16 mouse cellular contexts compared by ENCODE assay signal in genomic region chr4:154224970-154225309, GRCm38 (mm10). TPM values are rescaled to one million over a fixed set of nuclear protein-coding genes. Genes with fewer than 3 reads are reported as not detected.
DNase-seq lines count a peak whose midpoint lies in the region; ATAC-seq and TF ChIP-seq lines count a peak whose summit lies in the region.
"Had no signal": no experiment of that assay in that cellular context is flagged by ENCODE, and none has a peak within 500 bp of the region (broad histone marks: within the 10 kb centered on the region; RNA-seq: fewer than 3 reads in every experiment).

No protein-coding gene starts in this region.

- no peaks in the 10 kb centered on the region for H3K9me3 ChIP-seq in hindbrain, embryonic 10.5 days
- H3K9me3 ChIP-seq in hindbrain, embryonic 13.5 days = no peaks in the 10 kb centered on the region
- no peaks in the 10 kb centered on the region for H3K9me3 ChIP-seq in embryonic facial prominence, embryonic 10.5 days
- H3K9me3 ChIP-seq in embryonic facial prominence, embryonic 14.5 days (ENCODE audit: control insufficient read depth, low read length) = no peaks in the 10 kb centered on the region
- H3K9me3 ChIP-seq in limb, embryonic 14.5 days (ENCODE audit: control insufficient read depth, low read length) = no peaks in the 10 kb centered on the region

- ATAC-seq in hindbrain, embryonic 13.5 days (ENCODE audit: low FRiP score) = no peak
- peak; percentile 7; the same call in 1 of the 2 replicates for ATAC-seq in embryonic facial prominence, embryonic 14.5 days (ENCODE audit: low read depth)
- no peak for ATAC-seq in limb, embryonic 14.5 days (ENCODE audit: low FRiP score, low read depth)
- ATAC-seq: activated CD4-positive, CD25-positive, alpha-beta regulatory T cell, adult 4 months; intestine, postnatal 0 days had no signal

- H3K4me3 ChIP-seq in hindbrain, embryonic 10.5 days = no peak overlapping the region
- no peak overlapping the region for H3K4me3 ChIP-seq in hindbrain, embryonic 13.5 days
- H3K4me3 ChIP-seq in embryonic facial prominence, embryonic 10.5 days = no peak overlapping the region
- H3K4me3 ChIP-seq in embryonic facial prominence, embryonic 14.5 days (ENCODE audit: low read depth, low read length) = no peak overlapping the region
- H3K4me3 ChIP-seq in limb, embryonic 14.5 days (replicated peaks; ENCODE audit: low read length) = no peak overlapping the region

- no peak overlapping the region for H3K4me2 ChIP-seq in hindbrain, embryonic 13.5 days
- H3K4me2 ChIP-seq in embryonic facial prominence, embryonic 14.5 days (ENCODE audit: low read depth, low read length) = peak overlapping the region; percentile 14; the same call in 1 of the 2 replicates
- no peak overlapping the region for H3K4me2 ChIP-seq in limb, embryonic 14.5 days (replicated peaks; ENCODE audit: low read depth, low read length, severe bottlenecking)
- H3K4me2 ChIP-seq: liver, embryonic 11.5 days had no signal

- 58% methylated on average over 9 of the region's 9 CpGs for WGBS in hindbrain, embryonic 10.5 days
- 49% methylated on average over 9 of the region's 9 CpGs for WGBS in hindbrain, embryonic 13.5 days
- 41% methylated on average over 9 of the region's 9 CpGs for WGBS in embryonic facial prominence, embryonic 10.5 days
- 13% methylated on average over 9 of the region's 9 CpGs for WGBS in embryonic facial prominence, embryonic 14.5 days
- 24% methylated on average over 9 of the region's 9 CpGs for WGBS in limb, embryonic 14.5 days

- no peak overlapping the region for H3K9ac ChIP-seq in hindbrain, embryonic 13.5 days
- H3K9ac ChIP-seq in embryonic facial prominence, embryonic 14.5 days (ENCODE audit: low read depth, low read length) = no peak overlapping the region
- no peak overlapping the region for H3K9ac ChIP-seq in limb, embryonic 14.5 days (ENCODE audit: low read depth, low read length, severe bottlenecking)

- no peaks in the 10 kb centered on the region for H3K27me3 ChIP-seq in hindbrain, embryonic 10.5 days (ENCODE audit: insufficient read depth, poor library complexity, severe bottlenecking)
- no peaks in the 10 kb centered on the region for H3K27me3 ChIP-seq in hindbrain, embryonic 13.5 days
- H3K27me3 ChIP-seq in embryonic facial prominence, embryonic 10.5 days (replicated peaks; ENCODE audit: low read depth, poor library complexity, severe bottlenecking) = no peaks in the 10 kb centered on the region
- H3K27me3 ChIP-seq in embryonic facial prominence, embryonic 14.5 days (replicated peaks; ENCODE audit: control insufficient read depth, insufficient read depth, low read length) = no peaks in the 10 kb centered on the region
- H3K27me3 ChIP-seq in limb, embryonic 14.5 days (ENCODE audit: control insufficient read depth, insufficient read depth, low read length) = no peaks in the 10 kb centered on the region

- H3K36me3 ChIP-seq in hindbrain, embryonic 10.5 days = no peaks in the 10 kb centered on the region
- no peaks in the 10 kb centered on the region for H3K36me3 ChIP-seq in hindbrain, embryonic 13.5 days
- peaks cover 19% of the 10 kb centered on the region for H3K36me3 ChIP-seq in embryonic facial prominence, embryonic 10.5 days (replicated peaks)
- no peaks in the 10 kb centered on the region for H3K36me3 ChIP-seq in embryonic facial prominence, embryonic 14.5 days (ENCODE audit: control insufficient read depth, insufficient read depth, low read length)
- H3K36me3 ChIP-seq in limb, embryonic 14.5 days (ENCODE audit: control insufficient read depth, insufficient read depth, low read length) = no peaks in the 10 kb centered on the region

- H3K4me1 ChIP-seq in hindbrain, embryonic 10.5 days (replicated peaks) = peaks cover 50% of the 10 kb centered on the region
- H3K4me1 ChIP-seq in hindbrain, embryonic 13.5 days (replicated peaks) = peaks cover 32% of the 10 kb centered on the region
- peaks cover 60% of the 10 kb centered on the region for H3K4me1 ChIP-seq in embryonic facial prominence, embryonic 10.5 days
- peaks cover 55% of the 10 kb centered on the region for H3K4me1 ChIP-seq in embryonic facial prominence, embryonic 14.5 days (ENCODE audit: control insufficient read depth, insufficient read depth, low read length)
- peaks cover 49% of the 10 kb centered on the region for H3K4me1 ChIP-seq in limb, embryonic 14.5 days (ENCODE audit: control insufficient read depth, insufficient read depth, low read length)

- no peak for DNase-seq in hindbrain, embryonic 10.5 days (ENCODE audit: low spot score)
- DNase-seq in embryonic facial prominence, embryonic 10.5 days (ENCODE audit: low spot score) = no peak
- DNase-seq in embryonic facial prominence, embryonic 14.5 days (ENCODE audit: low spot score) = no peak
- DNase-seq in limb, embryonic 14.5 days (ENCODE audit: low spot score) = no peak
- DNase-seq in ovary, adult 18-20 months (ENCODE audit: low spot score) = no peak
- DNase-seq in kidney, adult 8-10 months = no peak
- no peak for DNase-seq in layer of hippocampus, adult 11-12 months (ENCODE audit: low spot score)
- DNase-seq: cerebellum, adult 9-11 months; gastrocnemius, postnatal 25 days; lung, adult 2 months; lung, postnatal 36 days had no signal

- no peak for TF ChIP-seq POLR2A in limb, embryonic 14.5 days (IDR thresholded peaks at IDR 0.05; ENCODE audit: borderline replicate concordance, extremely low read depth, insufficient read depth, insufficient read length)

- H3K27ac ChIP-seq in hindbrain, embryonic 10.5 days = peak overlapping the region; percentile 70
- no peak overlapping the region for H3K27ac ChIP-seq in hindbrain, embryonic 13.5 days
- H3K27ac ChIP-seq in embryonic facial prominence, embryonic 10.5 days (replicated peaks) = peak overlapping the region; percentile 72
- peak overlapping the region; percentile 89 for H3K27ac ChIP-seq in embryonic facial prominence, embryonic 14.5 days (replicated peaks; ENCODE audit: low read depth, low read length)
- peak overlapping the region; percentile 73 for H3K27ac ChIP-seq in limb, embryonic 14.5 days (replicated peaks; ENCODE audit: low read depth, low read length)
- H3K27ac ChIP-seq: kidney, postnatal 0 days had no signal

RNA-seq across cellular contexts. Expression of gene Megf6, which starts 54.4 kb away (rescaled TPM):
- polyA plus RNA-seq in hindbrain, embryonic 10.5 days (2016; fragmentation: Nextera tagmentation; extraction: Ambion mirVana) = 28.2 and 29.2 TPM in 2 replicates
- 9.6 and 10.2 TPM in 2 replicates for polyA plus RNA-seq in hindbrain, embryonic 13.5 days (2015; fragmentation: Nextera tagmentation; extraction: Ambion mirVana)
- polyA plus RNA-seq in embryonic facial prominence, embryonic 10.5 days (2016; fragmentation: Nextera tagmentation; extraction: Ambion mirVana) = 37.9 and 38.7 TPM in 2 replicates
- 91.2 and 97.2 TPM in 2 replicates for polyA plus RNA-seq in embryonic facial prominence, embryonic 14.5 days (2014; fragmentation: Nextera tagmentation; extraction: Ambion mirVana)
- polyA plus RNA-seq in limb, embryonic 14.5 days (2012; rRNA removed) = 81.1 and 107 TPM in 2 replicates
- polyA plus RNA-seq in limb, embryonic 14.5 days (2014; fragmentation: Nextera tagmentation; extraction: Ambion mirVana) = 99.9 and 103 TPM in 2 replicates
- polyA plus RNA-seq: activated CD4-positive, CD25-positive, alpha-beta regulatory T cell, adult 4 months had no signal
